Mouse (Mus musculus): ENCODE data around the gene Kcnj9. TPM values are rescaled to one million over a fixed set of nuclear protein-coding genes. Genes with fewer than 3 reads are reported as not detected.

Gene Kcnj9
- polyA plus RNA-seq (2014; fragmentation: Nextera tagmentation; extraction: Ambion mirVana) = not detected in 2 replicates

GRCm38 (mm10) chr1:172329131-172329530 is at the start of gene Kcnj9:
Gene Kcnj9 (minus strand): TSS chr1:172329318.
- WGBS = 34% methylated on average over 9 of the region's 9 CpGs
- Histone ChIP-seq H3K36me3 (ENCODE audit: control insufficient read depth, insufficient read depth, low read length) (no peaks in the 10 kb centered on the region), H3K4me1 (ENCODE audit: control insufficient read depth, insufficient read depth, low read length) (peaks cover 3% of the 10 kb centered on the region; the same call in 1 of the 2 replicates), H3K27ac (ENCODE audit: low read length) (no peak within 1 kb of the TSS), H3K9me3 (ENCODE audit: control insufficient read depth, low read depth, low read length) (no peaks in the 10 kb centered on the region), H3K9ac (replicated peaks; ENCODE audit: low read depth, low read length) (no peak within 1 kb of the TSS), H3K4me2 (replicated peaks; ENCODE audit: low read depth, low read length) (no peak within 1 kb of the TSS), H3K27me3 (ENCODE audit: control insufficient read depth, insufficient read depth, low read length) (peaks cover 30% of the 10 kb centered on the region), H3K4me3 (ENCODE audit: low read depth, low read length) (no peak within 1 kb of the TSS)
- no peak for ATAC-seq (ENCODE audit: insufficient number of reproducible peaks, insufficient read depth, low FRiP score, low read depth)

GRCm38 (mm10) chr1:172376758-172377458 is 47.8 kb upstream of the Kcnj9 start:
- WGBS = 2% methylated on average over 62 of the region's 62 CpGs
- Histone ChIP-seq H3K4me3 (ENCODE audit: low read depth, low read length) (peak overlapping the region; percentile 88), H3K27me3 (ENCODE audit: control insufficient read depth, insufficient read depth, low read length) (no peaks in the 10 kb centered on the region), H3K4me2 (replicated peaks; ENCODE audit: low read depth, low read length) (peak overlapping the region; percentile 97), H3K9me3 (ENCODE audit: control insufficient read depth, low read depth, low read length) (no peaks in the 10 kb centered on the region), H3K27ac (ENCODE audit: low read length) (peak overlapping the region; percentile 63; the same call in 1 of the 2 replicates), H3K9ac (replicated peaks; ENCODE audit: low read depth, low read length) (peak overlapping the region; percentile 78), H3K36me3 (ENCODE audit: control insufficient read depth, insufficient read depth, low read length) (peaks cover 7% of the 10 kb centered on the region; the same call in 1 of the 2 replicates), H3K4me1 (ENCODE audit: control insufficient read depth, insufficient read depth, low read length) (peaks cover 18% of the 10 kb centered on the region)
- ATAC-seq (ENCODE audit: insufficient number of reproducible peaks, insufficient read depth, low FRiP score, low read depth) = no peak

GRCm38 (mm10) chr1:172376198-172376667 is 47.1 kb upstream of the Kcnj9 start, which contains the start of gene Pigm:
Gene Pigm (plus strand): TSS chr1:172376546.
- peak; percentile 98 for ATAC-seq (ENCODE audit: insufficient number of reproducible peaks, insufficient read depth, low FRiP score, low read depth)
- no peaks in the 10 kb centered on the region for H3K27me3 ChIP-seq (ENCODE audit: control insufficient read depth, insufficient read depth, low read length)
- peak within 1 kb of the TSS; percentile 88 for H3K4me3 ChIP-seq (ENCODE audit: low read depth, low read length)
- peak within 1 kb of the TSS; percentile 97 for H3K4me2 ChIP-seq (replicated peaks; ENCODE audit: low read depth, low read length)
- WGBS = 0% methylated on average over 39 of the region's 39 CpGs
- peak within 1 kb of the TSS; percentile 63 for H3K27ac ChIP-seq (ENCODE audit: low read length)
- H3K9me3 ChIP-seq (ENCODE audit: control insufficient read depth, low read depth, low read length) = no peaks in the 10 kb centered on the region
- peaks cover 4% of the 10 kb centered on the region; the same call in 1 of the 2 replicates for H3K36me3 ChIP-seq (ENCODE audit: control insufficient read depth, insufficient read depth, low read length)
- peak within 1 kb of the TSS; percentile 78 for H3K9ac ChIP-seq (replicated peaks; ENCODE audit: low read depth, low read length)
- peaks cover 18% of the 10 kb centered on the region for H3K4me1 ChIP-seq (ENCODE audit: control insufficient read depth, insufficient read depth, low read length)

GRCm38 (mm10) chr1:172368768-172369418 is 39.8 kb upstream of the Kcnj9 start:
- Histone ChIP-seq H3K4me1 (ENCODE audit: control insufficient read depth, insufficient read depth, low read length) (no peaks in the 10 kb centered on the region), H3K4me2 (replicated peaks; ENCODE audit: low read depth, low read length) (peak overlapping the region; percentile 25), H3K9ac (replicated peaks; ENCODE audit: low read depth, low read length) (no peak overlapping the region), H3K27ac (ENCODE audit: low read length) (no peak overlapping the region), H3K9me3 (ENCODE audit: control insufficient read depth, low read depth, low read length) (no peaks in the 10 kb centered on the region), H3K36me3 (ENCODE audit: control insufficient read depth, insufficient read depth, low read length) (no peaks in the 10 kb centered on the region), H3K4me3 (ENCODE audit: low read depth, low read length) (no peak overlapping the region), H3K27me3 (ENCODE audit: control insufficient read depth, insufficient read depth, low read length) (no peaks in the 10 kb centered on the region)
- no peak for ATAC-seq (ENCODE audit: insufficient number of reproducible peaks, insufficient read depth, low FRiP score, low read depth)
- WGBS = 24% methylated on average over 23 of the region's 23 CpGs

GRCm38 (mm10) chr1:172364684-172365083 is 35.6 kb upstream of the Kcnj9 start:
- no peak for ATAC-seq (ENCODE audit: insufficient number of reproducible peaks, insufficient read depth, low FRiP score, low read depth)
- no peak overlapping the region for H3K4me2 ChIP-seq (replicated peaks; ENCODE audit: low read depth, low read length)

GRCm38 (mm10) chr1:172358341-172358740 is 29.2 kb upstream of the Kcnj9 start:
- no peaks in the 10 kb centered on the region for H3K27me3 ChIP-seq (ENCODE audit: control insufficient read depth, insufficient read depth, low read length)
- ATAC-seq (ENCODE audit: insufficient number of reproducible peaks, insufficient read depth, low FRiP score, low read depth) = no peak
- H3K4me2 ChIP-seq (replicated peaks; ENCODE audit: low read depth, low read length) = no peak overlapping the region
- H3K9ac ChIP-seq (replicated peaks; ENCODE audit: low read depth, low read length) = no peak overlapping the region
- no peak overlapping the region for H3K4me3 ChIP-seq (ENCODE audit: low read depth, low read length)
- no peaks in the 10 kb centered on the region for H3K36me3 ChIP-seq (ENCODE audit: control insufficient read depth, insufficient read depth, low read length)
- no peaks in the 10 kb centered on the region for H3K4me1 ChIP-seq (ENCODE audit: control insufficient read depth, insufficient read depth, low read length)
- 80% methylated on average over 10 of the region's 10 CpGs for WGBS
- H3K9me3 ChIP-seq (ENCODE audit: control insufficient read depth, low read depth, low read length) = no peaks in the 10 kb centered on the region
- H3K27ac ChIP-seq (ENCODE audit: low read length) = no peak overlapping the region

More at GRCm38 (mm10) chr1:172364684-172365083, 35.6 kb upstream of the Kcnj9 start:
- WGBS = 15% methylated on average over 6 of the region's 6 CpGs
- H3K4me1 ChIP-seq (ENCODE audit: control insufficient read depth, insufficient read depth, low read length) = no peaks in the 10 kb centered on the region
- H3K9ac ChIP-seq (replicated peaks; ENCODE audit: low read depth, low read length) = no peak overlapping the region
- no peaks in the 10 kb centered on the region for H3K9me3 ChIP-seq (ENCODE audit: control insufficient read depth, low read depth, low read length)
- H3K27ac ChIP-seq (ENCODE audit: low read length) = no peak overlapping the region
- no peaks in the 10 kb centered on the region for H3K36me3 ChIP-seq (ENCODE audit: control insufficient read depth, insufficient read depth, low read length)
- no peak overlapping the region for H3K4me3 ChIP-seq (ENCODE audit: low read depth, low read length)
- H3K27me3 ChIP-seq (ENCODE audit: control insufficient read depth, insufficient read depth, low read length) = no peaks in the 10 kb centered on the region

GRCm38 (mm10) chr1:172357550-172357949 is 28.4 kb upstream of the Kcnj9 start:
- H3K36me3 ChIP-seq (ENCODE audit: control insufficient read depth, insufficient read depth, low read length) = no peaks in the 10 kb centered on the region
- H3K9ac ChIP-seq (replicated peaks; ENCODE audit: low read depth, low read length) = no peak overlapping the region
- no peak overlapping the region for H3K4me2 ChIP-seq (replicated peaks; ENCODE audit: low read depth, low read length)
- no peak overlapping the region for H3K27ac ChIP-seq (ENCODE audit: low read length)
- no peaks in the 10 kb centered on the region for H3K9me3 ChIP-seq (ENCODE audit: control insufficient read depth, low read depth, low read length)
- no peak overlapping the region for H3K4me3 ChIP-seq (ENCODE audit: low read depth, low read length)
- no peaks in the 10 kb centered on the region for H3K27me3 ChIP-seq (ENCODE audit: control insufficient read depth, insufficient read depth, low read length)
- WGBS = 9% methylated on average over 1 of the region's 1 CpGs
- 0 out of 2 replicates have a peak, but pooled peaks have one; percentile 37 for ATAC-seq (ENCODE audit: insufficient number of reproducible peaks, insufficient read depth, low FRiP score, low read depth)
- no peaks in the 10 kb centered on the region for H3K4me1 ChIP-seq (ENCODE audit: control insufficient read depth, insufficient read depth, low read length)

- Histone ChIP-seq H3K4me1 (ENCODE audit: control insufficient read depth, insufficient read depth, low read length) (0 out of 2 replicates have a peak, but pooled peaks cover 5% of the 10 kb centered on the region), H3K36me3 (ENCODE audit: control insufficient read depth, insufficient read depth, low read length) (no peaks in the 10 kb centered on the region), H3K9ac (replicated peaks; ENCODE audit: low read depth, low read length) (no peak overlapping the region), H3K9me3 (ENCODE audit: control insufficient read depth, low read depth, low read length) (no peaks in the 10 kb centered on the region), H3K4me2 (replicated peaks; ENCODE audit: low read depth, low read length) (no peak overlapping the region), H3K27ac (ENCODE audit: low read length) (no peak overlapping the region), H3K27me3 (ENCODE audit: control insufficient read depth, insufficient read depth, low read length) (no peaks in the 10 kb centered on the region), H3K4me3 (ENCODE audit: low read depth, low read length) (no peak overlapping the region)
- WGBS = 44% methylated on average over 3 of the region's 3 CpGs
- ATAC-seq (ENCODE audit: insufficient number of reproducible peaks, insufficient read depth, low FRiP score, low read depth) = no peak
Observed at GRCm38 (mm10) chr1:172355336-172355735, 26.2 kb upstream of the Kcnj9 start.
